Mouse (Mus musculus) ES-Bruce4 (cell line): ENCODE results near the gene Pkd2. TPM values are rescaled to one million over a fixed set of nuclear protein-coding genes. Genes with fewer than 3 reads are reported as not detected.

Source experiments
- H3K27ac ChIP-seq: 2 replicates; pipeline ENCODE4 v1.5.1; 2012; ENCODE audit warnings: low read length, inconsistent platforms; ENCODE audit not compliant: insufficient read depth
- H3K27me3 ChIP-seq: 2 replicates; pipeline ENCODE4 v1.6.1; 2012; ENCODE audit warnings: mild to moderate bottlenecking, low read length, inconsistent platforms; ENCODE audit not compliant: control insufficient read depth, poor library complexity, insufficient read depth, severe bottlenecking
- H3K36me3 ChIP-seq: 2 replicates; pipeline ENCODE4 v1.6.1; 2012; ENCODE audit warnings: inconsistent platforms, mild to moderate bottlenecking, low read length, moderate library complexity; ENCODE audit not compliant: control insufficient read depth, poor library complexity, insufficient read depth, severe bottlenecking
- H3K4me1 ChIP-seq: one replicate; pipeline ENCODE4 v1.8.1; 2011; ENCODE audit warnings: low read length; ENCODE audit not compliant: control insufficient read depth, insufficient read depth
- H3K4me3 ChIP-seq: 2 replicates; pipeline ENCODE4 v1.5.1; 2011; ENCODE audit warnings: low read depth, mild to moderate bottlenecking, low read length
- H3K9ac ChIP-seq: 2 replicates; pipeline ENCODE4 v1.6.1; 2012; ENCODE audit warnings: low read depth, mild to moderate bottlenecking, inconsistent platforms; ENCODE audit not compliant: poor library complexity, severe bottlenecking
- H3K9me3 ChIP-seq: replicated peaks from 2 replicates; pipeline ENCODE4 v1.6.1; 2012; ENCODE audit warnings: mild to moderate bottlenecking, low read length, inconsistent platforms; ENCODE audit not compliant: control insufficient read depth, poor library complexity, insufficient read depth, severe bottlenecking
- CTCF ChIP-seq: IDR thresholded peaks from one replicate; pipeline ENCODE4 v1.8.1; 2011; ENCODE audit warnings: low read depth, low read length
- EP300 ChIP-seq: IDR thresholded peaks from 2 replicates; pipeline ENCODE4 v1.6.1; 2011; ENCODE audit warnings: low read depth, low read length; ENCODE audit not compliant: insufficient read depth
- POLR2A ChIP-seq: IDR thresholded peaks from one replicate; pipeline ENCODE4 v1.8.1; 2011; ENCODE audit warnings: low read length; ENCODE audit not compliant: insufficient read depth
- polyA plus RNA-seq: library from polyadenylated mRNA; stranded (reverse); fragments of >200 nt; gene quantifications from 2 replicates; pipeline ENCODE4 v1.2.4, GENCODE M21; 2011; ENCODE audit warnings: low read depth; ENCODE audit not compliant: missing spikeins, insufficient read depth, insufficient read length

Gene Pkd2
- polyA plus RNA-seq, 1 experiment, result 21.0 TPM

GRCm38 (mm10) chr5:104468586-104468985, 9.3 kb downstream of the Pkd2 start:
- H3K36me3 ChIP-seq, result peaks cover 2% of the 10 kb centered on the region; the same call in 1 of the 2 replicates
- no peak overlapping the region for H3K4me3 ChIP-seq
- no peak overlapping the region for H3K27ac ChIP-seq
- no peak overlapping the region for H3K9ac ChIP-seq
- TF ChIP-seq EP300 (no peak), POLR2A (no peak), CTCF (no peak)
- no peaks in the 10 kb centered on the region for H3K9me3 ChIP-seq
- no peaks in the 10 kb centered on the region for H3K4me1 ChIP-seq
- H3K27me3 ChIP-seq, result no peaks in the 10 kb centered on the region

- Histone ChIP-seq H3K27ac (no peak overlapping the region), H3K9me3 (no peaks in the 10 kb centered on the region), H3K36me3 (peaks cover 2% of the 10 kb centered on the region; the same call in 1 of the 2 replicates), H3K27me3 (no peaks in the 10 kb centered on the region), H3K9ac (no peak overlapping the region), H3K4me1 (no peaks in the 10 kb centered on the region), H3K4me3 (no peak overlapping the region)
- TF ChIP-seq POLR2A (no peak), EP300 (no peak)
Observed at GRCm38 (mm10) chr5:104470981-104471391, 11.7 kb downstream of the Pkd2 start.

- Histone ChIP-seq H3K9ac (no peak overlapping the region), H3K4me3 (no peak overlapping the region), H3K36me3 (peaks cover 2% of the 10 kb centered on the region; the same call in 1 of the 2 replicates), H3K27ac (no peak overlapping the region), H3K9me3 (no peaks in the 10 kb centered on the region), H3K4me1 (no peaks in the 10 kb centered on the region), H3K27me3 (no peaks in the 10 kb centered on the region)
- no peak for TF ChIP-seq POLR2A
Observed at GRCm38 (mm10) chr5:104472371-104472770, 13.1 kb downstream of the Pkd2 start.

GRCm38 (mm10) chr5:104480367-104480766, 21.1 kb downstream of the Pkd2 start:
- Histone ChIP-seq H3K9ac (no peak overlapping the region), H3K27ac (no peak overlapping the region), H3K4me1 (no peaks in the 10 kb centered on the region), H3K36me3 (0 out of 2 replicates have a peak, but pooled peaks cover 3% of the 10 kb centered on the region), H3K4me3 (no peak overlapping the region), H3K9me3 (no peaks in the 10 kb centered on the region), H3K27me3 (no peaks in the 10 kb centered on the region)
- TF ChIP-seq CTCF, result no peak
- no peak for TF ChIP-seq POLR2A
- no peak for TF ChIP-seq EP300

GRCm38 (mm10) chr5:104482856-104483255, 23.6 kb downstream of the Pkd2 start:
- Histone ChIP-seq H3K27ac (no peak overlapping the region), H3K9me3 (no peaks in the 10 kb centered on the region), H3K27me3 (no peaks in the 10 kb centered on the region), H3K9ac (no peak overlapping the region), H3K4me1 (no peaks in the 10 kb centered on the region), H3K4me3 (no peak overlapping the region), H3K36me3 (peaks cover 6% of the 10 kb centered on the region; the same call in 1 of the 2 replicates)
- TF ChIP-seq EP300 (no peak), POLR2A (no peak), CTCF (no peak)

- H3K9me3 ChIP-seq, result no peaks in the 10 kb centered on the region
- no peak for TF ChIP-seq CTCF
- no peak for TF ChIP-seq POLR2A
- no peak for TF ChIP-seq EP300
- H3K36me3 ChIP-seq, result peaks cover 6% of the 10 kb centered on the region
- no peak overlapping the region for H3K4me3 ChIP-seq
- no peaks in the 10 kb centered on the region for H3K27me3 ChIP-seq
- no peaks in the 10 kb centered on the region for H3K4me1 ChIP-seq
- no peak overlapping the region for H3K9ac ChIP-seq
- H3K27ac ChIP-seq, result no peak overlapping the region
Observed at GRCm38 (mm10) chr5:104491561-104491960, 32.3 kb downstream of the Pkd2 start.
